Mouse (Mus musculus) adrenal gland (tissue): ENCODE measurements at regions not wholly inside any gene's neighbourhood (a gene's known extent, or its start where the extent isn't known, plus 50 kb on each side); places are given as distances from the start of the nearest gene placed in this dataset.

Experiments
- intact Hi-C: fragments of 180-260 bp; cut with DNase I; formaldehyde crosslinking; loops from one replicate; pipeline ENCODE4 v1.15.1; 2025

- intact Hi-C loops, result no loop called here
Measured at GRCm38 (mm10) chr15:59845158-59845739, 171.2 kb downstream of the 4933412E24Rik start.

DNA sequence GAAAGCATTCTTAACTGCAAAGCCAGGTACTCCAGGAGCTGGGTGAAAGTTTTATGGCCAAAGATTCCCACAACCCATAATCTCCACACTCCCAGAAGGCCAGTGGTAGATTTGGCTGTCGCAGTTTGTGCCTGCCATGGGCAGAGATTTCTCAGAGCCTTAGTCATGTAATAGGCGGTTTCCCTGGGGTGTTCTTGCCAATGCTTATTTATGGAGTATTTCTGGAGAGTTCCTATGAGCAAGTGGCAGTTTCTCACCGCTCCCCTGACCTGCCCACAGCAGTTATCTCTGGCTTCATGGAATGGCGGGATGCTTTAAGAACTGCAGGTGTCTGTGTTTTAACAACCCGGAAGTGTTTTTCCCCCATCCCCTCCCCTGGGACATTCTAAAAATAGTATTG, 179.8 kb downstream of the 4933412E24Rik start:
- intact Hi-C loops, result no loop called here

DNA sequence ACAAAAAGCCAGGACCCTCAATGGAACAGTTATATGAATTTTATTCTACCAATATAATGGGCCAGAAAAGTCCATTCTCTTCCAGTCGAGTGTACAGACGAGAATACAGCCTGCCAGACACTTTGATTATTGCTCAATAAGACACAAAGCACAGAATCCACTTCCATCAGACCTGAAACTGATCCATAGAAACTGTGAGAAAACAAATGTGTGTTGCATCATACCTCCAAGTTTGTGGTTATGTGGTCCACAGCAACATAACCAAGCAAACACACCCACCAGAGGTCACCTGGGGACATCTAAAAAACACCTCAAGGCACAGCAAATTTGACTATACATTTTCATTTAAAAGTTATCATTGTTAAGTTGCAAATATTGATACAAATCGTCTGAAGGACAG, 183.2 kb downstream of the 4933412E24Rik start:
- intact Hi-C loops, result no loop called here

DNA sequence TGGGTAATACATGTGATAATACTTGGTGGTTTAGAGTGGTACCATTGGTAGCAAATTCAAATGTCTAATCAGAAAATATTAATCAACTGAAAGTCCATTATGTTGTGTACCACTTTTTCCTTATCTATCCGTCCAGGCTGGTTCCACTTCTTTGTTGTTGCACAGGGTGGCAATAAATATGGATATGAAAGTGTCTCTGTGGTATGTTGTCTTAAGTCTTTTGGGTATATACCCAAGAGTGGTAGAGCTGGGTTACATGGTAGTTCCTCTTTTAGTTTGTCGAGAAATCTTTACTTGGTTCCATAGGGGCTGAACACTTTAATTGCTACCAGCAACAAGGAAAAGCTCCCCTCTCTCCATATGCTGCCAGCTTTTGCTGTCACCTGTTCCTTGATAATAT, 184.9 kb downstream of the 4933412E24Rik start:
- intact Hi-C loops, result no loop called here

GRCm38 (mm10) chr15:59830553-59831462, 185.6 kb downstream of the 4933412E24Rik start:
- intact Hi-C loops, result no loop called here

DNA sequence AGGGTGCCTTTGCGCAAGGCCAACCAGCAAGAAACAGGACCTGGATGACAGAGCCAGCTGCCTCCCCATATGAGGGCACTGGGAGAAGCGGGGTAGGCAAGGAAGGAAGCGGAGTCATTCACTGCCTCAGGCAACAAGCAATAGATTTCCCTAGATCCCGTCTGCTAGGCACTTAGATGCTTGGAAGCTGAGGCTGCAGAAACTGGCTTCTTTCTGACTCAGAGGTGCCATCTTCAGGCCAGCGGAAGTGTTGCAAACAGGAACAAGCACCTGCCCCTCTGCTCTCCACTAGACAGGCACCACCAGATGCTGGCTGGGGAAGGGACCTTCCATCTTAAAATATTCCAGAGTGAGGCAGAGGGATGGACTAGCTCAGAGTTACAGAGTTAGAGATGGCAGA, 188.0 kb downstream of the 4933412E24Rik start:
- intact Hi-C loops, result loop anchor here (2.0 to 5.0 kb wide), 3 partner anchors 96 to 432 kb away; no protein-coding TSS in a partner anchor

DNA sequence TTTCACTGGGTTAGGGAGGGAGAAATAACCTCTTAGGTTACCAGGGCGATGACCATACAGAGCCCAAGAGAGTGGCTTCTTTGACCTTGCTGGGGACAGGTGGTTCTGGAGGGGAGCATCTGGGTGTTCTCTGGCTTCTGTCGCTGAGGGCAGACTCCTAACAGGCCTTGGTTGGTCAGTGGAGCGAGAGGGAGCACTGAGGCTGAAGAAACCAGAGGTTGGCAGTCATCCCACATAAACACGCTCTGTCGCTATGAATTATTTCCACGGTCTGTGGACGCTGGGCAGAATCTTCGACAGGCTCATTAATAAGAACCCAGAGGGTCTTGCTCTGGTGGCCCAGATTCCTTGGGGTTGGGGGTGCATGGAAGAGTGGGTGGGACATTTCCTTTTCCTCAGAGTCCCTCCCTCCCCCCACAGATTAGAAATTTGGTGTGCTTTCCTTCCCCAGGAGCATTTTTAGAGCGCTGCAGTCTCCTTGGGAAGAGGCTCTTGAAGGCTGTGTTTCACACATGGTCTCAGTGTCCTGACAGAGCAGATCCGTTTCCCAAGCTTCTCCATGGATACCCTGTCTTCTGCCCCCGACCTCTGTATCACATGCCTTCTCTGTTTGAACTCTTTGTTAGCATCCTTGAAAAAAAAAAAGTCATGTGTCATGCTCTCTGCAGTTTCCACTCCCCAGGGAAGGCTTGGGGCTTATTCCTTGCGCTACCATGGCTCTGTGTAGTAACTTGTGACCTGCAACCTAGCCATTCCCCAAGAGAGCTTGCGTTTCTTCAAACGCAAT, 190.1 kb downstream of the 4933412E24Rik start:
- intact Hi-C loops, result loop anchor here (5.0 kb wide), 2 partner anchors 94 to 174 kb away; no protein-coding TSS in a partner anchor

DNA sequence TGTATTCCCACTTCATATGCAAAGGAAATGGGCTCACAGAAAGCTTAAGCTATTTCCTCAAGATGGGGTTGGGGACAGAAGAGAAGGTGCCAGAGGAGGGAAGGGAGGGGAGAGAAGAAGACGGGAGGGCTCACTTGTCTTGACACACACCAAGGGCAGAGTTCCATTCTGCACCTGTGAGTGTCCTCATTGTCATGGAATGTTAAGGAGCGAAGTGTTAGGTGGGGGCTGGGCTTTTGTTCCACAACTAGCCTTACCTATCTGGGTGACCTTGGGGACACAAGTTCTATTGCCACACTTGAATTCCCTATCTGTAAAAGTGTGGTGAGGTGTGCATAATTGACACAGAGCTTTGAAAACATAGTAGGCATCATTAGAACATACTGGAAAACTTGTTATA, 192.5 kb downstream of the 4933412E24Rik start:
- intact Hi-C loops, result no loop called here

DNA sequence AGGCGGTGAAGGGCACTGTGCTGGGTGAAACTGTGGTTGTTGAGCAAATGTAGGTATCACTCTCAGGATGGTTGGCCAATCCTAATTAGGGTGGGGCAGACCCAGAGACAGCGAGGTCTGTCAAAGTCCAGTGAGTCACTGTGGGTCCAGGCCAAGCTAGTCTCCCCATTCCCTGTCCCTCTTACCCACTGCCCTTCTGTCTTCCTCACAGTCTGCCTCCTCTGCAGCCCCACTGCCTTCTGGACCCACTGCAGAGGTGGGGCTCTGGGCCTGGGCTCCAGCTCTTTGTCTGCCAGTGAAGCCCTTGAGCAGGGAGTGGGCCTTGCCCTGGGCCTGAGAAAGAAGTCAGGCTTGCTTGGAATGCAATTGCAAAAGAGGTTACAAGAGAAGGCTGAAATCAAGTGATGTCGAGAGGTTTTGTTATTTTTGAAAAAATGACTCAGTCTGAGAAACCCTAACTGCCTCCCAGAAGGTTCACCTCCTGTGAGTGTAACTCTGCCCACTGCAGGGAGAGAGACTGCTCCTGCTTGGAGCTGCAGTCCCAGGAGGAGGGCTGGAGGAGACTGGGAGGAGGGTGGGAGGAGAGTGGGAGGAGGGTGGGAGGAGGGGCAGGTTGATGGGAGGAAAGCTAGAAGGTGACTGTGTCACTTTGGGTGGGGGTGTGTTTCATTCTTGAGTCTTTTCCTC, 193.3 kb downstream of the 4933412E24Rik start:
- intact Hi-C loops, result no loop called here

DNA sequence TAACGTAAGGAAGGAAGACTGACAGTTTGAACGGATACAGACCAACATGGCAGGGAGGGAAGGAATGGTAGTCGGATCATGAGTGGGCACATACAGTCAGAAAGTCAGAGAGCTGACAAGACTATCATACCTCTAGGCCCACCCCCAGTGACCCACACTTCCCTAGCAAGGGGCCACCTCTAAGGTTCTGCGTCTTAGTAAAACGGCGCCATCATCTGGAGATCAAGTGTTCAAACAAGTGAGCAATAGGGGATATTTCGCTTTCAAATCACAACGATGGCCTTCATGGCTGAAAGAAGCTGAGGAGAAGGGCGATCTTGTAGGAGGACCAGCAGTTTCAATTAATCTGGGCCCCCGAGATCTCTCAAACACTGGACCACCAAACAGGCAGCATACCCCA, 196.1 kb downstream of the 4933412E24Rik start:
- intact Hi-C loops, result no loop called here

DNA sequence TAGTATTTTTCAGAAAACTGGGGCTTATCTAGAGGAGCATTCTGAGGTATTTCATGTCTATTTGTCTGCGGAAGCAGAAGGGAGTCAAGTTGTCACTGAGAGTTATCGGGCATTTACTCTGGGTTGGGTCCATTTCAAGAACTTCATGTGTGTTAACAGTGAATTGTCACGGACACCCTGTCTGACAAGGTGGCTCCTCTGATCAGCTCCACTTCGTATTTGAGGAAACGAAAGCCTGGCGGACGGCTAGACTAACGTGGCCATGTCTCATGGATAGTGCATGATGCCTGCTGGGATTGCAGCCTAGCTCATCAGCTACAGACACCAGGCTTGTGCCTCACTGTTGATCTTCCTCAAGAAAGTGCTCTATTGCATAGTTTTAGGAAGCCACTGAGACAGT, 200.4 kb downstream of the 4933412E24Rik start:
- intact Hi-C loops, result no loop called here

GRCm38 (mm10) chr15:59811566-59811965, 204.8 kb downstream of the 4933412E24Rik start:
- intact Hi-C loops, result no loop called here

GRCm38 (mm10) chr15:59809361-59809760, 207.1 kb downstream of the 4933412E24Rik start:
- intact Hi-C loops, result no loop called here

GRCm38 (mm10) chr15:59807723-59808122, 208.7 kb downstream of the 4933412E24Rik start:
- intact Hi-C loops, result no loop called here

DNA sequence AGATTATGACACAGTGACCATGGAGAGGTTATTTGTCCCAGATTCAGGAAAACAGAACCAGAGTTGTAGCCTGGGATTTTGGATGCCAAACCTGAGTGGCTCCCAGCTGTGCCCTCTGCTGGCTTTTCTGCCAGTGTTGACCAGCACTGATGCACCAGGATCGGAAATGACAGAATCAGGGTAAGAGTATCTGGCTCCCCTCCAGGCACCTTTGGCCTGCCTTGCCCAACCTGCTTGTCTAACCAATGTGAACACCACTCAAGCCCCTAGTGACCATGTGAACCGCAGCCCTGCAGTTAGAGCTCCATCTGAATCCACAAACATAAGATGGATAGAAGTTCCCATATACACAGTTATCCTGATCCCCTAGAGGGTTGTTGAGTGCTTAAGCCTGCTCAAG, 210.6 kb downstream of the 4933412E24Rik start:
- intact Hi-C loops, result no loop called here

- intact Hi-C loops, result no loop called here
Measured at GRCm38 (mm10) chr15:59804821-59805220, 211.6 kb downstream of the 4933412E24Rik start.

DNA sequence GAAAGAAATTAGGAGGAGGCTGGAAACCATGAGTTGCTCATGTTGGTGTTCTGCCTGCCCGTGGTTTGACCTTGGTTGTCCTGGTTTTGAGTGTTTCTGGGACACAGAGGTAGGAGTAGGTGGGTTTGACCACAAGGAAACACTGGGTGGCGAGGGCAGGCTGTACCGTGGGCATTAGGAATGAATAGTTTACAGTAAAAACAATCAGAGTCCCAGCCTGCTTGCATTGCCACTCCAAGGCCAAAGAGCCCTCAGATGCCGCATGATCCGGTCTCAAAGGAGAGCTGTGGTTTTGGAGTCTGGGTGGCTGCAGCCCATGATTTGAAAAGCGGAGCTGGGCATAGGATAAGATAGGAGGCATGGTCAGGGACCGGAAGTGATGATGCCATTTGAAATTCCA, 212.0 kb downstream of the 4933412E24Rik start:
- intact Hi-C loops, result no loop called here

GRCm38 (mm10) chr15:59802276-59802675, 214.1 kb downstream of the 4933412E24Rik start:
- intact Hi-C loops, result no loop called here

DNA sequence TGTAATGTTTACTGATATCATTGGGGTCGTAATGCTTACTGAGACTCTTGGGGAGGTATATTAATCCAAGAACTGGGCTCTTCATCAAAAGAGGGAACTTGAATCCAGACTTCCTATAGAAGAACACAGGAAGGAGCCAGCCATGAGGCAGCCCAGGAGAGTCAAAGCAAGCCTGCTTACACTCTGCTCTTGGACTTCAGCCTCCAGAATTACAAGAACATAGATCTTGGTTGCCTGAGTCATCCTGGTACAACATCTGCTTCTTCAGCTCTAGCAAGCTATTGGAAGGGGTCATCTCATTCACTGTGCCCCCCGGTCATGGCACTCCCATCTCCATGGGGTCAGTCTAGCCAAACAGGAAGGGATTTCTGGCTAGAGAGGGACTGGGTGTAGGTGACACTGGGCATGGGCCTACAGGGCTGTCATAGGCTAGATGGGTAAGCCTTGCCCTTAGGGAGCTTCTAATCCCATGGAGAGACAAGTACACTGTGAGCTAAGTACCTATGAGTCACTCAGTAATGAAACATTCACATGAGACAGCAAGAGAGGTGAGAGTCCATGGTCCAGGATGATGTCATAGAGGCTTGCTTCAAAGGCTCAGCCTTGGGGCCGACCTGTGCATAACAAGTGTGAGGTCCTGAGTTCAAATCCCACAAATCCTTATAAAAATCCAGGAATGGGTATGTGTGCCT, 217.1 kb downstream of the 4933412E24Rik start:
- intact Hi-C loops, result no loop called here

- intact Hi-C loops, result no loop called here
Measured at GRCm38 (mm10) chr15:59798486-59798885, 217.9 kb downstream of the 4933412E24Rik start.

- intact Hi-C loops, result no loop called here
Measured at GRCm38 (mm10) chr15:59795717-59796116, 220.7 kb downstream of the 4933412E24Rik start.
